Mouse (Mus musculus): Measurements from ENCODE around the gene Syndig1l.

Gene Syndig1l

GRCm38 (mm10) chr12:84674666-84675526, 23.7 kb downstream of the Syndig1l start:
- peak; percentile 7 for DNase-seq (ENCODE audit: low spot score)

DNA sequence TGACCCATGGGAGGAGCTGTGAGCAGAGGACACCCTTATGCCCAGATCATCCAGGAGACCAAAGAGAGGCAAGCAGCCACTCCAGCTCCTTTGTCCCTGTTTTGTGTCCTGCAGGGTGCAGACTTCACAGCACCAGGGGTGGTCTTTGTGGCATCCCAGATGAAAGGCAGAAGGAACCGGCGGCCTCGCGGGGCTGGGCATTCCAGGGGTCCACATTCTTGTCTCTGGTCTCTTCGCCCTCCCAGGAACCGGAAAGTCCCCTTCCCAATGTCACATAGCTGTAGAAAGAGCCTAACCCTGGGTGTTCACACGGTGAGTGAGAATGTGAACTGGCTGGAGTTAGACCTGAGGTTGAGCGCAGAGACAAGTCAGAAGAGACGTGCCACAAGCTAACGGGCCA, 27.0 kb downstream of the Syndig1l start:
- DNase-seq (ENCODE audit: low spot score): no peak

- no peak for DNase-seq (ENCODE audit: low spot score)
Measured at GRCm38 (mm10) chr12:84670555-84670954, 28.1 kb downstream of the Syndig1l start.

DNA sequence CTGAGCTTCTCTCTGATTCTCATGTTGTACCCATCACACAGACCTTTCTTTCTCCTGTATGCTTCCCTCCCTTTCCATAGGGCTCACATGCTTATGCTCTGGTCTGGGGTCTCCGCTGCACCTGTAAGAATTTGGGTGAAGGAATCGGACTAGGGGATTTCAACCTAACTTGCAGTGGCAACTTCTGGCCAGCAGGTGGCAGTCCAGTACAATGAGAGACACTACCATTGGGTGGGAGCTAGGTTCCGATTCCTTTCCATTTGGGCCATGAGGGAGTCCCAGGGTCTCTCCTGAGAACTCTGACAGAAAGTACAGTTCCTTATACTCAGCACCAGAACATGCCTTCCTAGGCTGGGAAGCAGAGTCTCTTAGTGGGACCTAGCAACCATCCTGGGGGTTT, 44.7 kb downstream of the Syndig1l start:
- peak; percentile 63 for DNase-seq (ENCODE audit: low spot score)

- no peak for DNase-seq (ENCODE audit: low spot score)
Measured at GRCm38 (mm10) chr12:84650234-84650633, 48.4 kb downstream of the Syndig1l start.

GRCm38 (mm10) chr12:84640654-84641053, 58.0 kb downstream of the Syndig1l start, which contains the start of gene Vrtn:
Gene Vrtn (plus strand): TSS chr12:84641019.
- DNase-seq (ENCODE audit: low spot score): no peak

DNA sequence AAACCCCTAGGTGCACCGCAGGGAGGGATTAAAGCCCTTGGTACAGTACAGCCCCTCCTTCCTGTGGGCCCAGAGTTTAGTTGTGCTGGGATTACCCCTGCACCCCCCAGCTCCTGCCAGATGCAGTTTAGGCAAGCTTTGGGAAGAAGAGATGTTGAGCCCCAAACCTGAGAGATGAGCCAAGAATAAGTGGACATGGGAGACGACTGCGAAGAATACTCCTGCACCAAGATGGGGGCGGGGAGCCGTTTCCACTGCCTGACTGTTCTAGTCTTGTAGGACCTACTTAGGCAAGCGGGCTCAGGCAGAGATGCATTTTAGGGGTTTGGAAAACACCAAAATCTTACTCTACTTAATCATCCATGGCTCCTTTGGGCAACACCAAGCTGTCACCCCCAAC, 58.4 kb downstream of the Syndig1l start:
- no peak for DNase-seq (ENCODE audit: low spot score)

DNA sequence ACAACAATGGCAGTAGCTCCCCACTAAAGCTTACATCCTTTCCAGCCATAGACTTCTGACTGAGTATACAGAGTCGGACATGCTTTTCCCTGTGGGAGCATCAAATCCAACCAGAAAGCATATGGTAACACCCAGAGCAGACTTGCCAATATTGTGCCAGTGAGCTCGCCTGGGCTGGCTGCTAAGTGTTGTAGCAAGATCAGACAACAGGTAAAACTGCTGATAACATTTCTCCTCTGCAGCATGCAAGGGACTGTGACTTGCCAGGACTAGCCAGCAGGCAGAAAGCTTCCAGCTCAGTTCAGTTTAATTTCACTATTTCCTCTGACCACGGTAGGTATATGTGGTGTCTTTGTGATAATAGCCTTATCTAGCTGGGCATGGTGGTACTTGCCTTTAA, 66.8 kb downstream of the Syndig1l start:
- DNase-seq (ENCODE audit: low spot score): no peak
